Comparison of ENCODE assay signal across 9 mouse cellular contexts in the genomic region with DNA sequence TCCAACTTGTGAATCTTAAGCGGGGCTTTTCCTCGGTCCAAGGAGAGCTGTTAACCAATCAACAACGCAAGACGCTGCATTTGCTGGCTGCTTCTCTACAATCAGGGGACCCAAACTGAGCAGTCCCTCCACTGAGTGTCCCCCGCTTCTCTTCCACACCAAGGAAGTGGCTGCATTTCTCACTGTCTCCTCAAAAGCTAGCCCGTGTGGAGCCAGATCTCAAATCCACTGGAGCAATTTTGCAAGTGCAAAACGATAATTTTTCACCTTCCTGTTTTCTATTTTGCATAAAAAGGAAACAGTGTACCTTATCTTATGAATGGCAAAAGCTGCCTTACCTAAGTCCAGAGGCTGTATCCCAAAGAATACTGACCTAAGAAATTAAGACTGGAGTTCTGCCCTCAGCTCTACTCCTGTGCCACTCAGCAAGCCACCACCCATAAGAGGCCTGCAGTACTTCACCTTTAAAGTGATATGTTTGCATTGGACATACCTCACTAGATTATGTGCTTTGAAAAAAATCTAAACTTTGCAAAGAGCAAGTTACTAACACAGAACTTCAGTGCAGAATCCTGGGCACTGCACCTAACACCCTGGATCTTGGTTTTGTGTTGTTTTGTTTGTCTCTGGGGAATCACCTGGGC. TPM values are rescaled to one million over a fixed set of nuclear protein-coding genes. Genes with fewer than 3 reads are reported as not detected.
DNase-seq lines count a peak whose midpoint lies in the region; ATAC-seq and TF ChIP-seq lines count a peak whose summit lies in the region.
"Had no signal": no experiment of that assay in that cellular context is flagged by ENCODE, and none has a peak within 500 bp of the region (broad histone marks: within the 10 kb centered on the region; RNA-seq: fewer than 3 reads in every experiment).

No protein-coding gene starts in this region.

- H3K4me2 ChIP-seq in midbrain, embryonic 11.5 days, result peak overlapping the region; percentile 1

- H3K4me3 ChIP-seq in heart, embryonic 10.5 days, result peak overlapping the region; percentile 43
- peak overlapping the region; percentile 30 for H3K4me3 ChIP-seq in hindbrain, embryonic 10.5 days
- no peak overlapping the region for H3K4me3 ChIP-seq in midbrain, embryonic 11.5 days (ENCODE audit: low read depth, low read length)

- H3K9ac ChIP-seq in midbrain, embryonic 11.5 days (ENCODE audit: low read length), result peak overlapping the region; percentile 46; the same call in 1 of the 2 replicates

- H3K9me3 ChIP-seq in heart, embryonic 10.5 days, result no peaks in the 10 kb centered on the region
- H3K9me3 ChIP-seq in hindbrain, embryonic 10.5 days, result no peaks in the 10 kb centered on the region
- H3K9me3 ChIP-seq in midbrain, embryonic 11.5 days (ENCODE audit: control insufficient read depth, low read length), result no peaks in the 10 kb centered on the region

- peaks cover 43% of the 10 kb centered on the region for H3K4me1 ChIP-seq in heart, embryonic 10.5 days
- peaks cover 38% of the 10 kb centered on the region for H3K4me1 ChIP-seq in hindbrain, embryonic 10.5 days (replicated peaks)
- H3K4me1 ChIP-seq in midbrain, embryonic 11.5 days (ENCODE audit: control insufficient read depth, insufficient read depth, low read length), result peaks cover 14% of the 10 kb centered on the region

- H3K27me3 ChIP-seq in heart, embryonic 10.5 days (ENCODE audit: insufficient read depth, poor library complexity, severe bottlenecking), result no peaks in the 10 kb centered on the region
- H3K27me3 ChIP-seq in hindbrain, embryonic 10.5 days (ENCODE audit: insufficient read depth, poor library complexity, severe bottlenecking), result peaks cover 10% of the 10 kb centered on the region; the same call in 1 of the 2 replicates
- H3K27me3 ChIP-seq in midbrain, embryonic 11.5 days (ENCODE audit: control insufficient read depth, insufficient read depth, low read length), result no peaks in the 10 kb centered on the region; the same call in 1 of the 2 replicates
- H3K27me3 ChIP-seq: CH12.LX had no signal

- no peak for TF ChIP-seq POLR2A in brain, embryonic 14.5 days (IDR thresholded peaks at IDR 0.05; ENCODE audit: borderline replicate concordance, extremely low read depth, insufficient read depth, insufficient read length, poor library complexity, severe bottlenecking)

- H3K36me3 ChIP-seq in heart, embryonic 10.5 days, result no peaks in the 10 kb centered on the region
- no peaks in the 10 kb centered on the region for H3K36me3 ChIP-seq in hindbrain, embryonic 10.5 days
- H3K36me3 ChIP-seq in midbrain, embryonic 11.5 days (ENCODE audit: control insufficient read depth, insufficient read depth, low read length), result no peaks in the 10 kb centered on the region

- peak overlapping the region; percentile 67 for H3K27ac ChIP-seq in heart, embryonic 10.5 days
- no peak overlapping the region for H3K27ac ChIP-seq in hindbrain, embryonic 10.5 days
- H3K27ac ChIP-seq in midbrain, embryonic 11.5 days (ENCODE audit: low read depth, low read length), result no peak overlapping the region

- 13% methylated on average over 7 of the region's 7 CpGs for WGBS in heart, embryonic 10.5 days
- WGBS in hindbrain, embryonic 10.5 days, result 26% methylated on average over 7 of the region's 7 CpGs
- 22% methylated on average over 7 of the region's 7 CpGs for WGBS in midbrain, embryonic 11.5 days

- no peak for ATAC-seq in midbrain, embryonic 11.5 days (ENCODE audit: low FRiP score)

- DNase-seq in heart, embryonic 10.5 days (ENCODE audit: low spot score), result no peak
- DNase-seq in heart, adult 18-20 months, result no peak
- DNase-seq in brain, embryonic 14.5 days (ENCODE audit: low read depth), result peak; percentile 71
- no peak for DNase-seq in hindbrain, embryonic 10.5 days (ENCODE audit: low spot score)
- no peak for DNase-seq in midbrain, embryonic 11.5 days (ENCODE audit: low spot score, missing footprints)
- no peak for DNase-seq in adrenal gland, postnatal 36 days
- DNase-seq in urinary bladder, postnatal 36 days (ENCODE audit: low spot score in 2 of 2), result no peak
- DNase-seq in layer of hippocampus, adult 9-11 months, result no peak

- no peak for TF ChIP-seq CTCF in brain, embryonic 14.5 days (IDR thresholded peaks at IDR 0.05; ENCODE audit: borderline replicate concordance, extremely low read depth, insufficient read depth, insufficient read length)

RNA-seq across cellular contexts. Expression of a gene that starts 52.7 kb away (rescaled TPM):
- 190 and 243 TPM in 2 replicates for polyA plus RNA-seq in heart, embryonic 10.5 days (2016; fragmentation: Nextera tagmentation; extraction: Ambion mirVana)
- 10 to 100 TPM; 66.8 to 72.3 TPM for total RNA-seq in heart, adult 18-20 months (2021)
- 201 and 274 TPM in 2 replicates for polyA plus RNA-seq in brain, embryonic 14.5 days (2012; rRNA removed)
- 256 and 361 TPM in 2 replicates for polyA plus RNA-seq in hindbrain, embryonic 10.5 days (2016; fragmentation: Nextera tagmentation; extraction: Ambion mirVana)
- 447 and 449 TPM in 2 replicates for polyA plus RNA-seq in midbrain, embryonic 11.5 days (2014; fragmentation: Nextera tagmentation; extraction: Ambion mirVana)
- total RNA-seq in adrenal gland, postnatal 36 days (2021), result 100 to 1,000 TPM; 140 to 149 TPM
